Mouse (Mus musculus) embryonic fibroblast, embryonic 13.5 days (primary cell): Measurements from ENCODE around the gene Mast3. TPM values are rescaled to one million over a fixed set of nuclear protein-coding genes. Genes with fewer than 3 reads are reported as not detected.

Experiments
- H3K27ac ChIP-seq: 2 replicates; pipeline ENCODE4 v1.5.1; 2012; ENCODE audit warnings: low read length, control low read depth, inconsistent platforms; ENCODE audit not compliant: insufficient read depth
- H3K4me1 ChIP-seq: 2 replicates; pipeline ENCODE4 v1.6.1; 2011; ENCODE audit warnings: low read length; ENCODE audit not compliant: control insufficient read depth, insufficient read depth
- H3K4me3 ChIP-seq: 2 replicates; pipeline ENCODE4 v1.5.1; 2011; ENCODE audit warnings: mild to moderate bottlenecking, control low read depth, low read length; ENCODE audit not compliant: insufficient read depth
- CTCF ChIP-seq: IDR thresholded peaks from 2 replicates; pipeline ENCODE4 v1.5.1; 2011; ENCODE audit warnings: mild to moderate bottlenecking, control low read depth, low read length, moderate library complexity, borderline replicate concordance; ENCODE audit not compliant: insufficient read depth
- POLR2A ChIP-seq: IDR thresholded peaks from 2 replicates; pipeline ENCODE4 v1.6.1; 2011; ENCODE audit warnings: low read depth, mild to moderate bottlenecking, control low read depth, low read length, moderate library complexity
- polyA plus RNA-seq: library from polyadenylated mRNA; stranded (reverse); fragments of >200 nt; gene quantifications from 2 replicates; pipeline ENCODE4 v1.2.4, GENCODE M21; 2011; ENCODE audit warnings: low read depth; ENCODE audit not compliant: missing spikeins, insufficient read length

Mast3 gene
- polyA plus RNA-seq, 1 experiment, result 13.1 TPM

DNA sequence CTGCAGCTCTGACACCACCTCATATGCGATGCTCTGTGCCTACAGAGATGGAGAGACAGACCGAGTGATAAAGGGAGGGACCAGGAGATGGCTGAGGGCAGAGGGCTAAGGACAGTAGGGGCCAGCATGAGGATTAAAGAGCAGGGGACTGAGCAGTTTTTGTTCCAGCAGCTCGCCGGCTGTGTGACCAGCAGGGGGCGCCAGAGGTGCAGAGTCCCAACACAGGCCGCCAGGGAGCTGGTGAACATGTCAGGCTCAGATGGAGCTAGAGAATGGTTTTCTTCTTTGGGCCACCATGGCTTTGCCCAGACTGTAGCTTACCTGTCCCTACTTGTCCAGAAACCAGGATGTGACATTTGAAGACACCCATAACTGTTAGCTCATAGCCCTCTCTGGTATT lies 39.7 kb upstream of the Mast3 start:
- H3K4me1 ChIP-seq, result no peaks in the 10 kb centered on the region
- H3K4me3 ChIP-seq, result no peak overlapping the region
- no peak for TF ChIP-seq POLR2A
- peak; percentile 81 for TF ChIP-seq CTCF
- no peak overlapping the region for H3K27ac ChIP-seq

DNA sequence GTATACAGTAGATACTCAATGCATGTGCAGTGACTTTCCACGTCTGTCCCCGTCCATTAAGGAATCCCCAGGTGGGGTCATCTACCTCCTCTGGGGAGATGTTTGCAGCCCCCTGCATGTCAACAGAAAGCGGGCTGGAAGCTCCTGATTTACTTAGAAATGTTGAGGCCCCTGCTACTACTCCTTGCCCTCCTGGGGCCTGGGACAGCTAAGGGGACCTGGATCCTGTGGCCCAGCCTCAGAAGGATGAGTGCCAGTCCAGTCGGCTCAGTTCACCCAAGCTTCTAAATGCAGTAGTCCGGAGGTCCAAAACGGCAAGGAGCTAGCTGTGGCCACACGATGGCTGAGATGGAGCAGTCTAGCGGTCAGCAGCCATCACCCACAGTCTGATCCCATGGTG lies 39.1 kb upstream of the Mast3 start:
- TF ChIP-seq CTCF (no peak), POLR2A (no peak)
- no peak overlapping the region for H3K4me3 ChIP-seq
- no peaks in the 10 kb centered on the region for H3K4me1 ChIP-seq
- no peak overlapping the region for H3K27ac ChIP-seq

DNA sequence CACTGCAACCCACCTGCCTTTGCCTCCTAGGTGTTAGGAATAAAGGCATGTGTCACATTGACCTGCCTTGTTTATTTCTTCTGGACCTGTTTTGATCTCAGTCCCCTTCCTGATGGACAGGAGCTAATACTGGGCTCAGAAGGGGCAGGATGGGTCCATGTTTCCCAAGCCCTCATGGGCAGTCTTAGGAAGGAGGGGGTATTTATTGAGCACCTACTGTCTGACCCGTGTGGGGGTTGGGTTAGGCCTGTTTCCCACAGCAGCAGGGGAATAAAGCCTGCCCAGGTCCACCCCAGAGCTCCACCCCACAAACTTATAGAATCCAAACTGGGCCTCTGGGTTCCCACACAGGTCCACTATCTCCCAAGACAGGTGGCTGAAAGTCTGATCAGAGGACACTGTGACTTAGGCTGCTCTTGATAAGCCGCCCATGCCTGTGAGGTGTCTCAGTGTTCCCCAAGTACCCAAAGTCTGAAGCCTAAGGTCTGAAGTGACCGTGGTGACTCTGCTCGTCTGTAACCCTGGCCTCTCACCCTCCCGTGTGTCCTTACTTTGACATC lies 38.4 kb upstream of the Mast3 start:
- Histone ChIP-seq H3K27ac (no peak overlapping the region), H3K4me1 (no peaks in the 10 kb centered on the region), H3K4me3 (no peak overlapping the region)
- TF ChIP-seq CTCF (no peak), POLR2A (no peak)

DNA sequence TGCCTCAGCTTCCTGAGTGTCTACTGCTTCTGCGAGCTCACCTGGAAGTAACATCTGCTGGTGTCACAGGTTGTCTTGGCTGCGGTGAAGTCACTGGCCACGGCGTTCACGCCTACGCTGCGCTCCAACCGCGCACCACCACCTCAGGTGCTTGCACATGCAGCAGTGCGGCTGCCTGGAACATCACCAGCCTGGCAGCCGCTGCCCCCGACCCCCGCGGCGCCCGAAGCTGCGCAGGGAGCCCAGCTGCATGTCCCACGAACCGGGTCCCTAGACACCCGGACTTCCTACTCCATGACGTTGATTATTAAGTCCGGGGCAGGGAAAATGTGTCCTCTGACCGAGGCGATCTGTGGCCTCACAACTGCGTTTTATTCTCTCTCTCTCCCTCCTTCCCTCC lies 37.6 kb upstream of the Mast3 start:
- Histone ChIP-seq H3K27ac (no peak overlapping the region), H3K4me3 (no peak overlapping the region), H3K4me1 (no peaks in the 10 kb centered on the region)
- TF ChIP-seq CTCF (no peak), POLR2A (no peak)

DNA sequence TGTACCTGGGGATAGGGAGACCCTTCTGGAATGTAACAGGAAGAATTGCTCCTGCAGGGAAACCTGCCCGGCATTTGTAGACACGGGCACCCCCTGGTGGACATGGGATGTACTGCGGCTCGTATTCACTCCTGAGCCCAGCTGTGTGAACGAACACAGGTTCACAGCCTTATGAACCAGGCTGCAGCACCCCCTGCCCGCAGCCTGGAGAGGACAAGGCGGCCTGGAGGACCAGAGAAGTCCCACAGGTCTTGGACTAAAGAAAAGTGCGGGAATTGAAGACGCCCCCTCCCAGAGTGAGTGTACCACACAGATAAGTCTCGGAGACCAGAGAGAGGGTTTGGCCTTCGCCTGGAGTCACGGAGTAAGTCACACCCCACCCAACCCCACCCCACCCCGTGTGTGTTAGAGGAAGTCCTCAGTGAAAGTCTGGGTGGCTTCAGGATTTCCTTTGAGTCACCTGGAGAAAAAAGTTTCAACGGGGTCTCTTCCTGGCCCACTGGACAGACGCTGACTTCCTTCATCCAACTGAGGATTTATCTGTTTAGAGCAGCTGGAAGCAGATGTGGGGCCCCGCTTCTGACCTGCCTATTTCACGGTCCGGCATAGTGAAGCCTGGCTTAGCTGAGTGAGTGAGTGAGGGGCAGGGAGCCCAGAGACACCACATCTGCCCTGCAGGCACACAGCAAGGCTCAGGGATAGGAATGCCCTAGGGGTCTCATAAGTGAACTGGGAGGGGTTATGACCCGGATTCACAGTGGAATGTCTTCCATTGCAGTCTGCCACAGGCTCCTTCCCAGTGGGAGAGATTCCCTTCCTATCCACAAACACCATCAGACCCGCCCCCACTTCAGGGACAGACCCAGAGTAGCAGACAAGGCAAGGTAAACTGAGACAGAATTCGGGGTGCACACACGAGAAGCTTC lies 36.6 kb upstream of the Mast3 start:
- H3K4me1 ChIP-seq, result no peaks in the 10 kb centered on the region
- no peak for TF ChIP-seq POLR2A
- peak; percentile 75 for TF ChIP-seq CTCF
- no peak overlapping the region for H3K4me3 ChIP-seq
- H3K27ac ChIP-seq, result no peak overlapping the region

DNA sequence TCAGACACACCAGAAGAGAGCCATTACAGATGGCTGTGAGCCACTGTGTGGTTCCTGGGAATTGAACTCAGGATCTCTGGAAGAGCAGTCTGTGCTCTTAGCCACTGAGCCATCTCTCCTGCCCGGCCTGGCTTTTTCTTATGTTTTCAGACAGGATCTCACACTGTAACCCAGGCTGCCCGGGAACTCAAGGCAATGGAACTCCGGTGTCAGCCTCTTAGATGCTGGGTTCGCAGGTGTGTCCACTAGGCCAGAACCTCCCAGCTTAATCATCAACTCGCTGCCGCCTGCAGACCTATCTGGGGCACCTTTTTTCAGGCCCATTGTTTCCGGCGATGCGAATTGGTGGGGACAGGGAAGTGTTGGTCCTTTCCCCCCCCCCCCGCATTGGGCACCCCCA lies 35.7 kb upstream of the Mast3 start:
- H3K4me3 ChIP-seq, result no peak overlapping the region
- TF ChIP-seq CTCF (no peak), POLR2A (no peak)

DNA sequence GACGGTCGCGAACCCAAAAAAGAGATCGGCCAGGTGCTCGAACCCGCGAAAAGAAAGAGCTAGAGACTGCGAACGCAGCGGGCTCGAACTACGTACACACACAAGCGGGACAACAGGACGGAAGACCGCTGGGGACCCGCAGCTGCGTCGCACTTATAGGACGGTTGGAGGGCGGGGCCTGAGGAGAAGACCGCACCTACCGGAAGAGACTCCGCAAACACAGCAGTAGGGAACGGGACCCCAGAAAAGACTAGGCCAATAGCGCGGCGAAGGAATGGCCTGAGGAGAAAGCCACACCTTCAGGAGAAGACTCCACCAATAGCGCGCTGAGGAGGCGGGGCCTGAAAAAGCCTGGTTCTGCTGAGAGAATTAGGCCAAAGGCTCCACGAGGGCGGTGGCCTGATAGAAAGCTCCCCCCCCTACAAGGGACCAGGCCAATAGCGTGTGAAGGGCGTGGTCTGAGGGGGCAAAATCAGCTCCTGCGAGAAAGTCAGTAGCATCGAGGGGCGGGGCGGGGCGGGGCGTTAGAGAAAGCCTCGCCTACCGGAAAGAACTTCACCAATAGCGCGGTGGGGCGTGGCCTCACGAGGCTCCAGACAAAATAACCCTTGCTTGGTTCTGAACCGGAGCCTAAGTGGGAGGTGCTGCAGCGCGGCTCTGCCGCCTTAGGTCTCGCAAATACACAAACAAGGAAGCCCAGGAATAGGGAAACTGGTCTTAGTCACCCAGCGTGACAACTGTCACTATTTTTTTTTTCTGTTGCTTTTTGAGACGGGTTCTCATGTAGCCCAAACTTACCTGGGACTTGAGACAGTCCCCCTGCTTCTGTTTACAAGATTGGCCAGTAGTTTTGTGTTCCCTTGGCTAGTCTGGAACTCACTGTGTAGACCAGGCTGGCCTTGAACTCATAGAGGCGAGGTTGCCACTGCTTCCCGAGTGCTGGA lies 34.8 kb upstream of the Mast3 start, which contains the start of gene Arrdc2:
Gene Arrdc2 (minus strand): TSS at position 313 of the 944 bp plus-strand sequence.
- H3K27ac ChIP-seq, result peak within 1 kb of the TSS; percentile 74
- peak within 1 kb of the TSS; percentile 61 for H3K4me3 ChIP-seq
- no peaks in the 10 kb centered on the region for H3K4me1 ChIP-seq
- TF ChIP-seq CTCF (no peak), POLR2A (peak; percentile 100)

More for the DNA sequence above, 35.7 kb upstream of the Mast3 start:
- H3K27ac ChIP-seq, result no peak overlapping the region
- no peaks in the 10 kb centered on the region for H3K4me1 ChIP-seq

DNA sequence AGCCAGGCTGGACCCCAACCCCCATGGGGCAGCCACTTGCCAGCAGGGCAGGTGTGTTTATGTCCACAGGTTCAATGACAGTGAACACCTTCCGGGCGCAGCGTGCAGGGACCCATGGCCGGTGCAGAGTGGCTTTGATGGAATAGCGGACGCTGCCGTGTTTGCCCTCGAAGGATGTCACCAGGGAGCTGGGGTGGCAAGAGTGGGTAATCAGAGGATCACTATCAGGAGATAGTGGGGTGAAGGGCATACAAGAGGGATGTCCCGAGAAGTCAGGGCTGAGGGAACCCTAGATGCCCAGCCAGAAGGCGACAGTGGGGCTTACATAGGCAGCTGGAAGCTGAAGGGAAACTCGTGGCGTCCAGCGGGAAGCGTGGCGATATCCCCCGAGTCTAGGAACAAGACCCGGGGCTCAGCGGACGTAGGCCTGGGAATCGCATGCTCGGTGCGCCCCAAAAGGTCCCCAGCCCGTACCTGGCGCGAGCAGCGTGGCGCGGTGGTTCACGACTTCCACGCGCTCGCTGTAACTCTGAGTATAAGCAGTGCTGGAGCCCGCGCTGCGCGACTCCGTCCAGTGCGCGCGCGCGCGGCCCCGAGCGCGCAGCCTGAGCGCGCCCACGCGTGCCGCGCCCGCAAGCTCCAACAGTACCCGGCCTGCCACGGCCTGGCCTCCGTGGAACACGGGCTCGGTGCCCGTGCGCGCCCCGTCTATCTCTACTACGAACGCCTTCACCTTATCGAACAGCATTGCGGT lies 34.0 kb upstream of the Mast3 start:
- peak overlapping the region; percentile 61 for H3K4me3 ChIP-seq
- TF ChIP-seq POLR2A (no peak), CTCF (no peak)
- peak overlapping the region; percentile 74 for H3K27ac ChIP-seq
- no peaks in the 10 kb centered on the region for H3K4me1 ChIP-seq

DNA sequence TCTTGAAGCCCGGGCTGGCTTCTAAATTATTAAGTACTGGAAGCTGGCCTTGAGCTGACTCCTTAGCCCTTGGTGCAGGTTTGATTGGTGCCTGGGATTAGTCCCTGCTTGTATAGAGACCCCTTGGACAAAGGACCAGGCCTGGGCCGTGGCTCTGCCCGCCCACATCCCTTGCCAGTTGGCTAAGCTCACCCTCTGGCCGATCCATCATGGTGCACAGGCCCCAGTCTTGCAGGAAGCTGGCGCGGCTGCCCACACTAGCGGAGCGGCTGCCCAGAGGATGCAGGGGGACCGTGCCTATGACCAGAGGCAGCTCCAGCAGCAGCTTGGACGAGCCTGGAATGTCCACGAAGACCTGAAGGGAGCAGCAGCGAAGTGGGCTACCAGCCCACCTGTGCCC lies 31.8 kb upstream of the Mast3 start:
- Histone ChIP-seq H3K4me1 (no peaks in the 10 kb centered on the region), H3K27ac (no peak overlapping the region), H3K4me3 (no peak overlapping the region)
- TF ChIP-seq POLR2A, result no peak
- TF ChIP-seq CTCF, result no peak
